Mouse (Mus musculus): ENCODE data around the gene Casc1.

- TF ChIP-seq CTCF (IDR thresholded peaks at IDR 0.05) (no peak), EP300 (IDR thresholded peaks at IDR 0.05) (no peak)
These were observed 28.8 kb downstream of the Casc1 start for GRCm38 (mm10) chr6:145182044-145182443.

All from lung, postnatal 0 days (tissue).